Mouse (Mus musculus): ENCODE measurements around the gene Kcnh4. TPM values are rescaled to one million over a fixed set of nuclear protein-coding genes. Genes with fewer than 3 reads are reported as not detected.

Kcnh4 gene
- polyA plus RNA-seq, 1 experiment from 2014 or later = not detected

- Histone ChIP-seq H3K27me3 (ENCODE audit: control insufficient read depth, insufficient read depth, low read length) (no peaks in the 10 kb centered on the region), H3K27ac (ENCODE audit: low read length) (peak overlapping the region; percentile 85), H3K36me3 (ENCODE audit: control insufficient read depth, insufficient read depth) (peaks cover 13% of the 10 kb centered on the region; the same call in 1 of the 2 replicates), H3K4me3 (ENCODE audit: low read length) (no peak overlapping the region), H3K4me2 (ENCODE audit: low read depth, low read length) (peak overlapping the region; percentile 23), H3K9ac (ENCODE audit: low read length) (peak overlapping the region; percentile 27; the same call in 1 of the 2 replicates), H3K9me3 (replicated peaks; ENCODE audit: control insufficient read depth, low read length) (no peaks in the 10 kb centered on the region), H3K4me1 (ENCODE audit: control insufficient read depth, insufficient read depth, low read length) (peaks cover 56% of the 10 kb centered on the region)
- 37% methylated on average over 4 of the region's 4 CpGs for WGBS
- ATAC-seq (replicated peaks; ENCODE audit: extremely low read depth, insufficient read depth, low FRiP score) = no peak
Observed at GRCm38 (mm10) chr11:100721254-100721653, 38.5 kb downstream of the Kcnh4 start.

GRCm38 (mm10) chr11:100720345-100720744 is 39.4 kb downstream of the Kcnh4 start:
- Histone ChIP-seq H3K36me3 (ENCODE audit: control insufficient read depth, insufficient read depth) (peaks cover 22% of the 10 kb centered on the region), H3K27ac (ENCODE audit: low read length) (peak overlapping the region; percentile 85), H3K27me3 (ENCODE audit: control insufficient read depth, insufficient read depth, low read length) (no peaks in the 10 kb centered on the region), H3K4me3 (ENCODE audit: low read length) (no peak overlapping the region), H3K9ac (ENCODE audit: low read length) (peak overlapping the region; percentile 27), H3K4me1 (ENCODE audit: control insufficient read depth, insufficient read depth, low read length) (peaks cover 53% of the 10 kb centered on the region), H3K4me2 (ENCODE audit: low read depth, low read length) (peak overlapping the region; percentile 23; the same call in 1 of the 2 replicates), H3K9me3 (replicated peaks; ENCODE audit: control insufficient read depth, low read length) (no peaks in the 10 kb centered on the region)
- ATAC-seq (replicated peaks; ENCODE audit: extremely low read depth, insufficient read depth, low FRiP score) = peak; percentile 28; the same call in 1 of the 2 replicates
- 35% methylated on average over 5 of the region's 5 CpGs for whole genome bisulfite sequencing

- Histone ChIP-seq H3K27ac (ENCODE audit: low read length) (peak overlapping the region; percentile 7; the same call in 1 of the 2 replicates), H3K27me3 (ENCODE audit: control insufficient read depth, insufficient read depth, low read length) (no peaks in the 10 kb centered on the region), H3K9ac (ENCODE audit: low read length) (no peak overlapping the region), H3K9me3 (replicated peaks; ENCODE audit: control insufficient read depth, low read length) (no peaks in the 10 kb centered on the region), H3K36me3 (ENCODE audit: control insufficient read depth, insufficient read depth) (peaks cover 22% of the 10 kb centered on the region), H3K4me3 (ENCODE audit: low read length) (no peak overlapping the region), H3K4me1 (ENCODE audit: control insufficient read depth, insufficient read depth, low read length) (peaks cover 48% of the 10 kb centered on the region), H3K4me2 (ENCODE audit: low read depth, low read length) (no peak overlapping the region)
- WGBS = 75% methylated on average over 11 of the region's 11 CpGs
- no peak for ATAC-seq (replicated peaks; ENCODE audit: extremely low read depth, insufficient read depth, low FRiP score)
Observed at GRCm38 (mm10) chr11:100719893-100720292, 39.8 kb downstream of the Kcnh4 start.

- no peak overlapping the region for H3K4me3 ChIP-seq (ENCODE audit: low read length)
- H3K4me2 ChIP-seq (ENCODE audit: low read depth, low read length) = no peak overlapping the region
- 61% methylated on average over 3 of the region's 3 CpGs for WGBS
- no peaks in the 10 kb centered on the region for H3K27me3 ChIP-seq (ENCODE audit: control insufficient read depth, insufficient read depth, low read length)
- H3K27ac ChIP-seq (ENCODE audit: low read length) = no peak overlapping the region
- H3K9ac ChIP-seq (ENCODE audit: low read length) = no peak overlapping the region
- H3K36me3 ChIP-seq (ENCODE audit: control insufficient read depth, insufficient read depth) = peaks cover 22% of the 10 kb centered on the region
- peaks cover 45% of the 10 kb centered on the region for H3K4me1 ChIP-seq (ENCODE audit: control insufficient read depth, insufficient read depth, low read length)
- no peaks in the 10 kb centered on the region for H3K9me3 ChIP-seq (replicated peaks; ENCODE audit: control insufficient read depth, low read length)
- ATAC-seq (replicated peaks; ENCODE audit: extremely low read depth, insufficient read depth, low FRiP score) = no peak
Observed at GRCm38 (mm10) chr11:100719312-100719711, 40.4 kb downstream of the Kcnh4 start.

- H3K4me3 ChIP-seq (ENCODE audit: low read length) = no peak overlapping the region
- H3K27ac ChIP-seq (ENCODE audit: low read length) = no peak overlapping the region
- H3K9me3 ChIP-seq (replicated peaks; ENCODE audit: control insufficient read depth, low read length) = no peaks in the 10 kb centered on the region
- WGBS = 67% methylated on average over 4 of the region's 4 CpGs
- no peak overlapping the region for H3K4me2 ChIP-seq (ENCODE audit: low read depth, low read length)
- H3K9ac ChIP-seq (ENCODE audit: low read length) = no peak overlapping the region
- ATAC-seq (replicated peaks; ENCODE audit: extremely low read depth, insufficient read depth, low FRiP score) = no peak
- H3K27me3 ChIP-seq (ENCODE audit: control insufficient read depth, insufficient read depth, low read length) = no peaks in the 10 kb centered on the region
- H3K4me1 ChIP-seq (ENCODE audit: control insufficient read depth, insufficient read depth, low read length) = peaks cover 47% of the 10 kb centered on the region
- H3K36me3 ChIP-seq (ENCODE audit: control insufficient read depth, insufficient read depth) = peaks cover 22% of the 10 kb centered on the region
Observed at GRCm38 (mm10) chr11:100718866-100719265, 40.9 kb downstream of the Kcnh4 start.

GRCm38 (mm10) chr11:100718462-100718861 is 41.3 kb downstream of the Kcnh4 start:
- H3K27ac ChIP-seq (ENCODE audit: low read length) = no peak overlapping the region
- H3K9me3 ChIP-seq (replicated peaks; ENCODE audit: control insufficient read depth, low read length) = no peaks in the 10 kb centered on the region
- no peak overlapping the region for H3K4me3 ChIP-seq (ENCODE audit: low read length)
- peaks cover 22% of the 10 kb centered on the region for H3K36me3 ChIP-seq (ENCODE audit: control insufficient read depth, insufficient read depth)
- H3K27me3 ChIP-seq (ENCODE audit: control insufficient read depth, insufficient read depth, low read length) = no peaks in the 10 kb centered on the region
- H3K9ac ChIP-seq (ENCODE audit: low read length) = no peak overlapping the region
- no peak overlapping the region for H3K4me2 ChIP-seq (ENCODE audit: low read depth, low read length)
- WGBS = 89% methylated on average over 7 of the region's 7 CpGs
- peaks cover 48% of the 10 kb centered on the region for H3K4me1 ChIP-seq (ENCODE audit: control insufficient read depth, insufficient read depth, low read length)
- no peak for ATAC-seq (replicated peaks; ENCODE audit: extremely low read depth, insufficient read depth, low FRiP score)

GRCm38 (mm10) chr11:100716649-100717048 is 43.1 kb downstream of the Kcnh4 start:
- H3K4me3 ChIP-seq (ENCODE audit: low read length) = no peak overlapping the region
- no peak overlapping the region for H3K27ac ChIP-seq (ENCODE audit: low read length)
- no peaks in the 10 kb centered on the region for H3K27me3 ChIP-seq (ENCODE audit: control insufficient read depth, insufficient read depth, low read length)
- H3K4me2 ChIP-seq (ENCODE audit: low read depth, low read length) = no peak overlapping the region
- 84% methylated on average over 3 of the region's 3 CpGs for WGBS
- H3K9me3 ChIP-seq (replicated peaks; ENCODE audit: control insufficient read depth, low read length) = no peaks in the 10 kb centered on the region
- ATAC-seq (replicated peaks; ENCODE audit: extremely low read depth, insufficient read depth, low FRiP score) = no peak
- peaks cover 22% of the 10 kb centered on the region for H3K36me3 ChIP-seq (ENCODE audit: control insufficient read depth, insufficient read depth)
- peaks cover 41% of the 10 kb centered on the region for H3K4me1 ChIP-seq (ENCODE audit: control insufficient read depth, insufficient read depth, low read length)
- no peak overlapping the region for H3K9ac ChIP-seq (ENCODE audit: low read length)

GRCm38 (mm10) chr11:100714948-100715347 is 44.8 kb downstream of the Kcnh4 start:
- no peak overlapping the region for H3K27ac ChIP-seq (ENCODE audit: low read length)
- H3K9me3 ChIP-seq (replicated peaks; ENCODE audit: control insufficient read depth, low read length) = no peaks in the 10 kb centered on the region
- H3K27me3 ChIP-seq (ENCODE audit: control insufficient read depth, insufficient read depth, low read length) = no peaks in the 10 kb centered on the region
- no peak overlapping the region for H3K4me3 ChIP-seq (ENCODE audit: low read length)
- WGBS = 93% methylated on average over 6 of the region's 6 CpGs
- no peak for ATAC-seq (replicated peaks; ENCODE audit: extremely low read depth, insufficient read depth, low FRiP score)
- no peak overlapping the region for H3K4me2 ChIP-seq (ENCODE audit: low read depth, low read length)
- H3K9ac ChIP-seq (ENCODE audit: low read length) = no peak overlapping the region
- peaks cover 29% of the 10 kb centered on the region for H3K4me1 ChIP-seq (ENCODE audit: control insufficient read depth, insufficient read depth, low read length)
- peaks cover 24% of the 10 kb centered on the region for H3K36me3 ChIP-seq (ENCODE audit: control insufficient read depth, insufficient read depth)

- H3K4me3 ChIP-seq (ENCODE audit: low read length) = no peak overlapping the region; the same call in 1 of the 2 replicates
- peak overlapping the region; percentile 59; the same call in 1 of the 2 replicates for H3K4me2 ChIP-seq (ENCODE audit: low read depth, low read length)
- no peaks in the 10 kb centered on the region for H3K27me3 ChIP-seq (ENCODE audit: control insufficient read depth, insufficient read depth, low read length)
- peak overlapping the region; percentile 9 for H3K27ac ChIP-seq (ENCODE audit: low read length)
- peaks cover 25% of the 10 kb centered on the region for H3K4me1 ChIP-seq (ENCODE audit: control insufficient read depth, insufficient read depth, low read length)
- WGBS = 33% methylated on average over 6 of the region's 6 CpGs
- no peak overlapping the region for H3K9ac ChIP-seq (ENCODE audit: low read length)
- no peaks in the 10 kb centered on the region for H3K9me3 ChIP-seq (replicated peaks; ENCODE audit: control insufficient read depth, low read length)
- peak; percentile 21; the same call in 1 of the 2 replicates for ATAC-seq (replicated peaks; ENCODE audit: extremely low read depth, insufficient read depth, low FRiP score)
- H3K36me3 ChIP-seq (ENCODE audit: control insufficient read depth, insufficient read depth) = peaks cover 24% of the 10 kb centered on the region
Observed at GRCm38 (mm10) chr11:100714534-100714915, 45.2 kb downstream of the Kcnh4 start.

All from heart, embryonic 16.5 days (tissue).